Mouse (Mus musculus) cerebellum, postnatal 25 days (tissue): ENCODE measurements around the gene Lhx3.
A peak's percentile ranks its signal among the peaks of the same experiment; 100 is the strongest.

Experiments used
- DNase-seq, 2 experiments: peaks; one replicate each; pipeline ENCODE4 v3.0.0; 2021; ENCODE audit warnings: mixed read lengths in 2 of 2

Gene Lhx3

DNA sequence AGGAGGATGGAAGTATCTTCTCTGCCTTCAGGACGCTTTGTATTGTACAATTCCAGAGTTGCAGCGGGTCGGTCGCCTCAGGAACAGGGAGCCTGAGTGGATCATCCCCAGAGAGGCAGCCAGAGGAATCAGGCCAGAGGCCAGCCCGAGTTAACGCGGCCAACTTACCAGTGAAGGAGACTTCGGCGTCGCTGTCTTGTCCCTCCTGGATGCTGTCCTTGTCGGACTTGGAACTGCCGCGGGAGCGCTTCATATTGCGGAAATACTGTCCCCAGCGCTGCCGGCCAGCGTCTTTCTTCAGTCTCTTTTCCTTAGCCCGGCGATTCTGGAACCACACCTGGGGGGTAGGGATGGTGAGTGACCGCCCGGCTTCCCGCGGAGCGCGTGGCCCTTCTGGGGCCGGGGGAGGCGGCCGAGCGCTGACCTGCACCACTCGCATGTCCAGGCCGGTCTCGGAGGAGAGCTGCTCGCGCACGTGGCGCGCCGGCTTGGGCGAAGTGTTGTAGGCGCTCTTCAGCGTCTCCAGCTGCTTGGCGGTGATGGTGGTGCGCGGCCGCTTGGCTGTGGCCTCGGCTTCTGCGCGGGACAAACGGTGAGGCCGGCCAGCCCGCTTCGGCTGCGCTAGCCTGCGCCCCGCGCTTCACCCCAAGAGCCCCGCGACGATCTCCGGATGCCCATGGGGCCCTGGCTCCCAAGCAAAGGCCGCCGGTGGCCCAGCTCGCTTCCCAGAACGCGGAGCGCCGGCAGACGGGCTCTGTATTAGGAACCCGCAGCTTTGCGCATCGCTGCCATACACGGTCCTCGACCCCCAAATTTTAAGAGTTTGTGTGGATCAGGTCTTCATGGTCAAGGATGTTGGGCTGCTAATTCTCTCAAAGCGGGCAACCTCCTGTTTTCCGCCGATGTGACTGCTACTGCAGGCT is 5.9 kb downstream of the Lhx3 start:
- peak; percentile 50 to 52 for DNase-seq

- no peak for DNase-seq
Measured at GRCm38 (mm10) chr2:26198488-26198887, 9.6 kb downstream of the Lhx3 start.

- DNase-seq = no peak
Measured at GRCm38 (mm10) chr2:26194552-26195339, 13.3 kb downstream of the Lhx3 start.

DNA sequence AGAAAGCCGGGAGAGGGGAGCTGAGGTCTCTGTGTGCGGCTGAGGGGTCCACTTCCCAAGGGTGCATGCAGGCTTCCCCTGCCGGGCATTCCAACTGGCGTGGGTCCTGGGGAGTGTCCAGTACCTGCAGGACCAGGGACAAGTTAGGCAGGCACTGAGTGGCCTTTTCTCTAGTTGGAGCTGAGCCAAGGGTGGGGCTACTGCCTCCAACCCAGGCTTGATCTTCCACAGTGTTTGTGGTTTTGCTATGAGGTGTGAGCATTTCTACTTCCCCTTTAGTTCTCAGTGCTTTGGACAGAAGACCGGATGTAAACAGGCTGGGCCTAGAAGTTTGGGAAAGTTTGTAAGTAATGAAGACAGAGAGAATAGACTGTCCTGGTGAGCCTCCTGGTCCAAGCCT is 19.6 kb downstream of the Lhx3 start:
- no peak for DNase-seq

- DNase-seq = no peak
Measured at GRCm38 (mm10) chr2:26184352-26184751, 23.7 kb downstream of the Lhx3 start.

DNA sequence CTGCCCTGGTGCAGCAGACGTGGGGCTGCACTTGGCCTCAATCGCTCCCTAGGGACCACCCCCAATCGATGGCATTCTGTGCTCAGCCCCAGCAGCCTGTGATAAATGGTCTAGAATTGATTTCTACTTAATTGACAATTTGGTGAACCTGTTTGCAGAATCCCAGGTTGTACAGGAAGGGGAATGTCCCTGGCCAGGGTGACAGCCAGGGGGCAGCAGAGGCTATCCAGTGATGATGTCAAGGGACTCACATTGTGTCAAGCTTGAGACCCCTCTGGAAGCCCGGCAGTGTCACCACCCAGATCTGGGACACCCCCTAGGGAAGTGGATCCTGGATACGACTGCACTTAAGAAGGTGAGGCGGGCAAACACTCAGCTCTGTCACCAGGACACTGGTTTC is 25.4 kb downstream of the Lhx3 start:
- peak; percentile 82 to 85 for DNase-seq

DNA sequence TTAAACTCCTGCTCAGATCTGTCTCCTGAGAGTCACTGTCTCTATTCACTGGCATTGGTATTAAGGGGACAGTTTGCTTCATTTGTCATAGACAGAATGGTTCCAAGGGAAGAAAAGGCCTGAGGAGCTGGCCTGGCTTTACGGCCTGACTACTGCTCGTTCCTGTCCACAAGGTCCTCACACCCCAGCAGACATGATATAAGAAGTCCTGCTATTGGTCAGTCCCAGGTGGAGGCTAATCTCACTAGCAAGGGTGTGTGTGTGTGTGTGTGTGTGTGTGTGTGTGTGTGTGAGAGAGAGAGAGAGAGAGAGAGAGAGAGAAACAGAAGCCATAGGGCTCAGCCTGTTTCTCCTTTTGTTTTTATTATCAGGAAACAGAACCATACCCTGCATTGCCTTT is 30.9 kb downstream of the Lhx3 start:
- no peak for DNase-seq

GRCm38 (mm10) chr2:26176731-26177130 is 31.4 kb downstream of the Lhx3 start:
- no peak for DNase-seq

- DNase-seq = peak; percentile 47 to 59
Measured at GRCm38 (mm10) chr2:26175191-26175590, 32.9 kb downstream of the Lhx3 start.

GRCm38 (mm10) chr2:26172166-26172565 is 35.9 kb downstream of the Lhx3 start:
- no peak for DNase-seq

- DNase-seq = no peak
Measured at GRCm38 (mm10) chr2:26170376-26170775, 37.7 kb downstream of the Lhx3 start.

GRCm38 (mm10) chr2:26168843-26169579 is 39.1 kb downstream of the Lhx3 start:
- no peak for DNase-seq

- no peak for DNase-seq
Measured at GRCm38 (mm10) chr2:26166890-26167289, 41.2 kb downstream of the Lhx3 start.

GRCm38 (mm10) chr2:26158064-26158463 is 50.0 kb downstream of the Lhx3 start:
- no peak for DNase-seq

DNA sequence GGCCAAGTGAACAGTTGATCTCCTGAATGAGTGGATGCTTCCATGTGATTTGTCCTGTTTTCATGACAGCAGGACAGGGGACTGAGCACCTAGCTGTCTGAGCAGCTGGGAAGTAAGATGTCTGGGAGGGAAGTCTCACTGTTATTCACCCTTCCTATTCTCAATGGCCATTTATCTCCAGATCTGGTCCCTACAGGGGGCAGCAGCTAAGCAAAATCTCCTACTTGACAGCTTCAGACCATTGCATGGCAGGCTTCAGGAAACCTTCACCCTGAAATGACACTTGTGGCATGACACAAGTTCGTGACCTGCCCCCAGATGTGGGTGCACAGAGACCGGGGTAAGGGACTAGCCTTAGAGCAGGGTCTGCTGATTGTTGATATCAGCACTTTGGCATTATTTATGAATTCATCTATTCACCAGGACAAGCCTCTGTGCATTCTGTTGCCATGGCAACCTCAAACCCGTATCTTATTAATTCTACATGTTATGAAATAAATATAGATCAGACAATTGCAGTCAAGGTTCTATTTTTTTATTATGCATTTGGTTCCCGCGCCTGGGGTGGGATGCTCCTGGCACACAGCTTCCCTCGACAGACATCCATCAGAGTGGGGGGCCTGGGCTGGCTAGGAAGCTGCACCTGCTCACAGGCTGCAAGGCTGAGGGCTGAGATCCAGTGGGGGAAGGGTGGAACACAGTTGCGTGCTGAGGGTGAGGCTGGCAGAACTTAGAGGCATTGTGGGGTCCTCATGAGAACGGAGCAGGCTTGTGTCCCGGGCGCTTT is 51.7 kb downstream of the Lhx3 start:
- peak; percentile 35 to 42 for DNase-seq

- no peak for DNase-seq
Measured at GRCm38 (mm10) chr2:26155737-26156136, 52.4 kb downstream of the Lhx3 start.

- peak in 1 of 2 experiments; percentile 36 for DNase-seq
Measured at GRCm38 (mm10) chr2:26154586-26154985, 53.5 kb downstream of the Lhx3 start.

DNA sequence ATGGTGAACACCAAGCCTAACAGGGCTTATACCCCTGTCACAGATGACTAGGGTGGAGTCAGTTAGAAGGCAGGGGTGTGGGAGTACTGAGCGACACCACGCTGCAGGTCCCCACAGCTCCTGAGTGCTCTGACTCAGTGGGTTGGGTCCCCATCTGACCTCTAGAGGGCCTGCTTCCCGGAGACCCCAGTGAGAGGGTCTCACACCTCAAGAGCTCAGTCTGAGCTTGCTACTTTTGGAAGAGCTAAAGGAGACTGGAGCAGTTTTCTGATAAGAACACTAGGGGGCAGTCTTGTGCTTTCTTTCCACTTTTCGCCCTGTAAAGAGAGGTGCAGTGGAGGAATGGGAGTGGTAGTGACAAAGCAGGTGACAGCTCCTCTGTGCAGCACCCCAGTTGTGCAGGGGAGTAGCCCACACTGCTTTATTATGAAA is 54.2 kb downstream of the Lhx3 start:
- DNase-seq = peak; percentile 67

DNA sequence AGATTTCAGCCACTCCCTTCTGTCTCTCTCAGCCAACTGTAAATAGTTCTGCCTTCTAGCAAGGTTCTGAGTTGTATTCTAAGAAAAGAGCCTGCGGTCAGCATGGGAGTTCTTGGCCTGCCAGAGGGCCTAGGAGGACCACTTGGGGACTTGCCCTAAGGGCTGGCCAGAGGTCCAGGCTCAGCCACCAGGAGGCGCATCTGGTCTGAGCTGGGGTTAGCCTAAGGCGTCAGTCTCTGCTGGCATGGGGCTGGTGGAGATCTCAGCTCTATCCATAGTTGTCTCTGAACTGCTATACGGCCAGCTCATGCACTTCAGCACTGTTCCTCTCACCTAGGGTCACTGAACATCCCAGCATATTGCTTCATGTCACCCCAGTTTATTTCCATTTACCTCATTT is 54.8 kb downstream of the Lhx3 start:
- DNase-seq = peak; percentile 63 to 76
